Mouse (Mus musculus): Measurements from ENCODE around the gene Tlk1.

Gene Tlk1

DNA sequence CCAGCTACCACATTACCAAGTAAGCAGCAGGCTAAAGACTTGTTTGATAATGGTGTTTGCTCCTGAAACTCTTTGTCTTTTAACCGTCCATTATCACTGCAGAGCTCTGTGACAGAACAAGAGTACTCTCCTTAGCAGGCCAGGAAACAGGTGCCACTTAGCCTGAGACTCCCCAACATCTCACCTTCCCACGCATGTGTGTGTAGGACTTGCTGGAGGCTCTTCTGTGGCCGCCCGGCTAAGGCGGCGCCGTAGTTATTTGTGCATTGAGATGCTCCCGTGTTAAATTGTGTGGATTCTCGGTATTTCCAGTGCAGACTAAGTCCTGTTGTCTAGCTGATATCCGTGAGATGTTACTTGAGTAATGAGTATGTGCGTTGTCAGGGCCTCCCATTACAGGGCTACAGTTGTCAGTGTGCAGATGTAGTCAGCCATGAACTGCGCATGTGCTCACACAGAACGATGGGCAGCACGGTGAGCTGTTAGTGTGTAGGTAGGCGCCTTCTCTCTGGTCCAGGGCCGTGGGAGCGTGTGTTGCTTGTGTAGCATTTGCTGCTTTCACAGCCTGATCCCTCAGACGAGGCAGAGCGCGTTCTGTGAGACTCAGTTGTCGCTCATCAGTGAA, 137.0 kb downstream of the Tlk1 start:
- no peak for DNase-seq (ENCODE audit: low spot score)

DNA sequence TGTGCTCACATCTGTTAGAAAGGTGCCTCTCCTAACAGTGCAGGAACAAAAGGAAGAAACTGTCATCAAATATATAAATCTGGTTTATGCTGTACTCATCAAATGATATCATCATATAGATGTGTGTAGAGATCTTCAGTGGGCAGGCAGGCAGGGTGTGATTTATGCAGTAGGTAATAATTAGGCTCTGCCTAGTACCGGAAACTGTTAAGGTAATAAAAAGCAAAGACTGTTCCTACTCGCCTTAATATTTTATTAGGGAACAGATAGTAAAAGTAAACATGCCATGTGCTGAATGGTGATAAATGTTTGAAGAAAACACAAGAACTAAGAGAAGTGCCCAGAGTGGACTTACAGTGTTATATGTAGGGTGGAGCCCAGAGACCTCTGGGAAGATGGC, 143.2 kb downstream of the Tlk1 start:
- no peak for DNase-seq (ENCODE audit: low spot score)

DNA sequence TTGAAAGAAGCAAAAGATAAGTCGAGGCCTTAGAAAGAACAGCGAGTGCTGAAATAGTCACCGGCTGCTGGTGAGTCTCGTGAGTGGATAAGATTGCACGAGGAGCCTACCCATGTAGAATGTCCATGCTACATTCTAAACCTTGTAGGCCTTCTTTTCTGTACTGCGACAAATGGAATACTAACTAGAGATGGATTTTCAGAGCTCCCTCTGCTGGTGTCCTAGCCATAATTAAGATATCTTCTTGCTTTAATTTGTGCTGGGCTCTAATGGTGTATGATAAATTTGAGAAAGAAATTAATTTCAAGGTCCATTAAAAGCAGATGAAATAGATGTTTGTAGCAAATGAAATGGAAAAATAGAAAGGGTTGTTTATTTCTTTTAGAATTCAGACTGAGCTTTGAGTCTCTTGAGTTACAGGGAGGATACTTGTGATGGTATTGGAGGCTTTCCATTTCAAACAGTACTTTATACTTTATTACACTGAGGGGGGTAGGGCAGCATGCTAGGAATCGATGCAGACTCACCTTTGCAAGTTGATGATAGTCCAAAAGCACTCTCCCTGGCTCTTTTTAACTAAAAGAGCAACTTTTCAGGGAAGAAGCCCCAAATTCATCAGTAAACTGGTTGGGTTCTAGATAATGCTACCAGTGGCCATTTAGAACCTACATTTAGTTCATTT, 151.9 kb downstream of the Tlk1 start:
- no peak for DNase-seq (ENCODE audit: low spot score)

DNA sequence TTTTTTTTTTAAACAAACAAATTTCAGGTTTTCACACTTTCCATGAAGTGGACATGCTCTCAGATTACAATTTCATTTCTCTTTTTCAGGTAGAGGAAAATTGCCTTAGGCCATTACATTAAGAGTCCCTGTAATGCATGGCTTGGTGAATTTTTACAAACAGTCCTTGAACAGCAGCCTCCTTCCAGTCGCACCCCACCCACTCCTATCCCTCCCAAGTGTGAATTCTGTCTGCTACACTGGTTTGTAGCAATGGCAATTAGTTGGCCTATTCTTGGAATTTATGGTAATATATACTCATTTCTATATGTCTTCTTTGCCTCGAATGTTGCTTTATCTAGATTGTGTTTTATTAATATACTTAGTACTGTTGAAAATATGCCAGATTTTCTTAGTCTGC, 153.1 kb downstream of the Tlk1 start:
- DNase-seq (ENCODE audit: low spot score): no peak

DNA sequence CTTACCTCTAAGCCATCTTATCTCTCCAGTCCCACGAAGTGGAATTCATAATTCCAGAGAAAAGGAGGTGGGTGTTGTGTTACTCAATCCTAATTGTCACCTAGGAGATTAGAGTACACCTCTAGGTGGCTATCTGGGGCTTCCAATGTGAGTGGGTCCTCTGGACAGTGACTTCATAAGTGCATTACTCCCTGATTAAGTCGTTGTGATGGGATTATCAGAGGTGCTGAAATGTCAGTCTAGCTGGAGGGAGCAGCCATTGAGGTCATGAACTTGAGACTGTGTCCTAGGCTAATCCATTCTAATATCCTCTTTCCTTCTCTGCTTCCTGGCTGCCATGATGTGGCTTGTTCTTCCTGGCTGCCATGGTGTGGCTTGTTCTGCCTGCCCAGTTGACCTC, 155.6 kb downstream of the Tlk1 start:
- no peak for DNase-seq (ENCODE audit: low spot score)

DNA sequence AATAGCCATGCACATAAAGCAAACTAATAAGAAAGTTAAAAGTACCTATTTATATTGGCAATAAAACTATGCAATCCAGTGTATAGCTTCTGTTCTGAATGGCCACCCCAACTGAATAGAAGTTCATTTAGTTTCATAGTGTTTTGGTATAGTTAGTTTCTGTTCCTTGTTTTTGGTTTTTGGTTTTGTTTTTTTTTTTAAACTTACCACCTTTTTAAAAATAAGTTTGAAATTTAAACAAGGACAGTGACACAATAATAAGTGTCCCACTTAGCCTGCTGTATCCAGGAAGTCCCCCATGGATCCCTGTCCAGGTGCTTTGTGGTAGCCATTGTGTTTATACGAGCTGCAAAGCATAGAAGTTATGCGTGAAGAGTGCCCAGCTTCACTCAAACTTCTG, 156.3 kb downstream of the Tlk1 start:
- no peak for DNase-seq (ENCODE audit: low spot score)

DNA sequence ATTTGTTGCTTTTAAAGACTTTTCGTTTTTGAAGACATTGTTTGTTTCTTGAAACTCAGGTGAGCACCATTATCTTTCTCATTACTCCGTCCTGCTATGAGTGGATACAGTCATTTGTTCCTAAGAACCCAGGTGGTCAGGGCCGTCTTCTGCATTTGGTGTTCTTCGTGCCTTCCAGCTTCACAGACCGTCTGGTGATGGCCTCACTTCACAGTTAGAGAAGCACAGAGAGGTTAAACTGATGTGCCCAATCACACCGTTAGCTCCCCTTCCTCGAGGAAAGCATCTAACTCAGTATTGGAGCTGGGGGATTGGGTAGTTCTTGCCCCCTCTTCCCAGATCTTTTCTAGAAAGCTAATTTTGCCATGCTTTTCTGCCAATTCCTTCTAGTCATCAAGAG, 158.5 kb downstream of the Tlk1 start:
- no peak for DNase-seq (ENCODE audit: low spot score)

DNA sequence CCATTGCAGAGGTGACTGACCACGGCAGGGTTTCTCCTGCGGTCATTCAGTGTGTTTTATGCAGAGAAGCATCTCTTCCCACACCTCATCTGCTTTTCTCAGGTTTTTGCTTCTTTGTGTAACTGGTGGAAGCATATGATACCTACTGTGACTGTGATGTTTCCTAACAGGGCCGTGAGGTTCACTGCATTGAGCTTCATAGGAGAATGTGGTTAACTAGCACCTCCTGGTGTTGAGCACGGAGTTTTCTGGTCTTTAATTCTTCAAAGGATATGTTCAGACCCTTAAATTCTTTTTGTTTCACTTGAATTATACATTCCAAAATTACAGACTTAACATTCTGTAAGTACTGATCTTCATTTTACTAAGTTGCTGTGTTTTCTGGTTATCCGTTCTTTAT, 161.8 kb downstream of the Tlk1 start:
- DNase-seq (ENCODE audit: low spot score): no peak
